Mouse (Mus musculus): ENCODE measurements around the gene Grm3. TPM values are rescaled to one million over a fixed set of nuclear protein-coding genes. Genes with fewer than 3 reads are reported as not detected.

Gene Grm3
- polyA plus RNA-seq, 1 experiment from 2014 or later, result not detected

DNA sequence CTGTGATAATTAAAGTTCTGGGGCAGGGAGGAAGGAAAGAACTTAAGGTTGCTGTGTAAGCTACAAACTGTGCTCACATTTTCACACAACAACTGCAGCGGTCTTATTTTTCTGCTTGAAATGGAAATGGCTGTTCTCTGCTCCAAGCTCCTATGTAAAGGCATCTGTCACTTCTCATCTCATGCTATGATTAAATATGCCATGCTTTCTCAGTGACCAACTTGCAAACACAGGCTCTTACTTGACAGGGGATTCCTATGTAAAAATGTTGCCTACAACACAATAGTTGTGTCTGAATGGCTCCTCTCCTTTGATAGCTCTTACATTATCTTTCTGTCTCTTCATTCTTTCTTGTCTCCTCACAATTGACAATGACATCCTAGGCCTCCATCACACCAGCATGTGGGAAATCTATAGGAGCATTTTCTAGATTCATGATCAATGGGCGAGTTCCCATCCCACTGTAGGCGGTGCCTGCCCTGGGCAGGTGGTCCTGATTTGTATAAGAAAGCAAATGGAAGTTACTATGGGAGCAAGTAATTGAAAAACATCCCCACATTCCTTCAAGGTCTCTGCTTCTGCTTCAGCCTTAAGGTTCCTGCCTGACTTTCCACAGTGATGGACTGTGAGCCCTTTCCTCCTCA lies 34.2 kb downstream of the Grm3 start:
- no peak for TF ChIP-seq CTCF (IDR thresholded peaks at IDR 0.05; ENCODE audit: low read depth)

DNA sequence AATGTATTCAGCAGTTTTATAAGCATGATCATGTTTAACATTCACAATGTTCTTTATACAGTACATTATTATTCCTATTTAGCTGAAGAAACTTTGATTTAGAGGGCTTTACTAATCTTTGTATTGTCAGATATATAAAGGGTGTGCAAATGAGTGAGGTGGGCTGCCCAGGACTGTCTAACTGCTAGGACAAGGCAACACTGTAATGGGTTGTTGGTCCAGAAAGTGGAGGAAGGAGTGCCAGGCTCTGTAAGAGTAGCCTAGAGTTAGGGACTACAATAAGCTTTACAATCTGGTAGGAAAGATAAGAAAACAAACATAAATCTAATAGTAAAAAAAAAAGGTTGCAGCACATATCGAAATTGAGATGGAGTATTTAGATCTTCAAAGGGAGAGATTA lies 34.8 kb downstream of the Grm3 start:
- Histone ChIP-seq H3K27ac (ENCODE audit: low read depth, low read length) (no peak overlapping the region), H3K4me2 (replicated peaks; ENCODE audit: low read depth) (no peak overlapping the region), H3K36me3 (ENCODE audit: control insufficient read depth, insufficient read depth) (no peaks in the 10 kb centered on the region), H3K27me3 (replicated peaks; ENCODE audit: control insufficient read depth, insufficient read depth, low read length) (no peaks in the 10 kb centered on the region), H3K4me1 (replicated peaks; ENCODE audit: control insufficient read depth, insufficient read depth, low read length) (no peaks in the 10 kb centered on the region), H3K4me3 (ENCODE audit: low read depth, low read length) (no peak overlapping the region), H3K9me3 (ENCODE audit: control insufficient read depth) (no peaks in the 10 kb centered on the region), H3K9ac (ENCODE audit: low read depth, low read length) (no peak overlapping the region)
- ATAC-seq, result no peak
- no peak for TF ChIP-seq CTCF (IDR thresholded peaks at IDR 0.05; ENCODE audit: low read depth)
- WGBS, result 29% methylated on average over 1 of the region's 1 CpGs

More for the DNA sequence above, 34.2 kb downstream of the Grm3 start:
- no peak overlapping the region for H3K9ac ChIP-seq (ENCODE audit: low read depth, low read length)
- ATAC-seq, result no peak
- no peak overlapping the region for H3K4me3 ChIP-seq (ENCODE audit: low read depth, low read length)
- WGBS, result 53% methylated on average over 3 of the region's 3 CpGs
- H3K27me3 ChIP-seq (replicated peaks; ENCODE audit: control insufficient read depth, insufficient read depth, low read length), result no peaks in the 10 kb centered on the region
- no peaks in the 10 kb centered on the region for H3K9me3 ChIP-seq (ENCODE audit: control insufficient read depth)
- H3K27ac ChIP-seq (ENCODE audit: low read depth, low read length), result no peak overlapping the region
- H3K36me3 ChIP-seq (ENCODE audit: control insufficient read depth, insufficient read depth), result no peaks in the 10 kb centered on the region
- H3K4me2 ChIP-seq (replicated peaks; ENCODE audit: low read depth), result no peak overlapping the region
- H3K4me1 ChIP-seq (replicated peaks; ENCODE audit: control insufficient read depth, insufficient read depth, low read length), result no peaks in the 10 kb centered on the region

DNA sequence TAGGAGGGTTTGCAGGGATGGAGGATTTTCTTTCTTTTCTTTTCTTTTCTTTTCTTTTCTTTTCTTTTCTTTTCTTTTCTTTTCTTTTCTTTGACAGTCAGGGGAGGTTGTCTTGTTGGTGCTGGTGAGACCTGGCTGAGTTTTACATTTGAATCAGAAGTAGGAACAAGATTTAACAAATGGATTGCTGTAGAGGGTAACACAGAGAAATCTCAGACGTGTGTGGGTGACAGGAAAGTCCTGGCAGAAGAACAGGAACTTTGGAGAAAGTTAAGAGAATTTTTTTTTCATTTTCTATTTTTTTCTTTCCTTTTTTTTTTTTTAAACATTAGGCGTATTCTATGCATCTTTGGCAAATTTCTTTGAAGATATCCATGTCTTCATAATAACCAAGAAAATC lies 41.8 kb downstream of the Grm3 start:
- ATAC-seq, result no peak
- Histone ChIP-seq H3K36me3 (ENCODE audit: control insufficient read depth, insufficient read depth) (no peaks in the 10 kb centered on the region), H3K4me2 (replicated peaks; ENCODE audit: low read depth) (no peak overlapping the region), H3K4me1 (replicated peaks; ENCODE audit: control insufficient read depth, insufficient read depth, low read length) (no peaks in the 10 kb centered on the region), H3K4me3 (ENCODE audit: low read depth, low read length) (no peak overlapping the region), H3K27ac (ENCODE audit: low read depth, low read length) (no peak overlapping the region), H3K9ac (ENCODE audit: low read depth, low read length) (no peak overlapping the region), H3K9me3 (ENCODE audit: control insufficient read depth) (no peaks in the 10 kb centered on the region), H3K27me3 (replicated peaks; ENCODE audit: control insufficient read depth, insufficient read depth, low read length) (no peaks in the 10 kb centered on the region)
- TF ChIP-seq CTCF (IDR thresholded peaks at IDR 0.05; ENCODE audit: low read depth), result no peak
- 55% methylated on average over 2 of the region's 2 CpGs for WGBS

DNA sequence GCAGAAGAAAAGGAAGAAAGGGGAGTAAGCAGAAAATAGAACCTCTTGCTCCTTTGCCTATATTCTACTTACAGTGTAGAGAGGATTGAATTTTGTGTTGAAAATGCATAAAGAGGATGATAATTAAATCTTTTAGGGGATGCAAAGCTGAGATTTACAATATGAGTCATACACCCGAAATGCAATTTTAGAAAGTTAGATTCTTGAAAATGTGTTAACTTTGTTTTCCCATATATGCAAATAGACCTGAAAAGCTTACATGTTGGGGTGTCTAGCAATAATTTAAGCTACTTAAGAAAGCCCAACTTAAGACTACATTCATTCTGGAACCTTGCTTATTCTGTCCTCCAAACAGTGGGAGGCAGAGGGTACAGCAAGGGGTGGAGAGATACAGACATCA lies 56.0 kb downstream of the Grm3 start:
- ATAC-seq, result no peak
- no peak overlapping the region for H3K4me2 ChIP-seq (replicated peaks; ENCODE audit: low read depth)
- H3K9ac ChIP-seq (ENCODE audit: low read depth, low read length), result no peak overlapping the region
- no peaks in the 10 kb centered on the region for H3K36me3 ChIP-seq (ENCODE audit: control insufficient read depth, insufficient read depth)
- WGBS, result 79% methylated on average over 1 of the region's 1 CpGs
- no peaks in the 10 kb centered on the region for H3K9me3 ChIP-seq (ENCODE audit: control insufficient read depth)
- no peak overlapping the region for H3K4me3 ChIP-seq (ENCODE audit: low read depth, low read length)
- TF ChIP-seq CTCF (IDR thresholded peaks at IDR 0.05; ENCODE audit: low read depth), result no peak
- H3K4me1 ChIP-seq (replicated peaks; ENCODE audit: control insufficient read depth, insufficient read depth, low read length), result no peaks in the 10 kb centered on the region
- H3K27ac ChIP-seq (ENCODE audit: low read depth, low read length), result no peak overlapping the region
- no peaks in the 10 kb centered on the region for H3K27me3 ChIP-seq (replicated peaks; ENCODE audit: control insufficient read depth, insufficient read depth, low read length)

DNA sequence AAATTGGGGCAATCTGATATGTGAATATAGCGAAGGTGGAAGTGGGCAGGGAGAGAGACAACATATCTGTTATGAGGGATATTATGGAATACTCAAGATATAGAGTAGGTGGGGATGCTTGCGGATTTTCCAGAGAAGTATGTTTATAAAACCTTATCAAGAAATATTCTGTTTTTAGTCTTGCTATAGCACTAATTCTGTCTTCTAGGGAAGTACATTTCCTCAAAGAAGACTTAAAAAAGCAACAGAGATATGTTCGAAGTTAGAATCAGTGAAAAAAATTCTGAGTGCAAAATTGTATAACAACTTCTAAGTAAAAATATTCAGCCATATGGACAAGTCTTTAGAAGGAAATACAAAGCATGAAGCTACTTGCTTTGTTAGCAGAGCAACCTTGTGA lies 61.6 kb downstream of the Grm3 start:
- Histone ChIP-seq H3K27ac (ENCODE audit: low read depth, low read length) (no peak overlapping the region), H3K4me2 (replicated peaks; ENCODE audit: low read depth) (no peak overlapping the region), H3K4me3 (ENCODE audit: low read depth, low read length) (no peak overlapping the region), H3K36me3 (ENCODE audit: control insufficient read depth, insufficient read depth) (no peaks in the 10 kb centered on the region), H3K4me1 (replicated peaks; ENCODE audit: control insufficient read depth, insufficient read depth, low read length) (no peaks in the 10 kb centered on the region), H3K9ac (ENCODE audit: low read depth, low read length) (no peak overlapping the region), H3K27me3 (replicated peaks; ENCODE audit: control insufficient read depth, insufficient read depth, low read length) (no peaks in the 10 kb centered on the region), H3K9me3 (ENCODE audit: control insufficient read depth) (no peaks in the 10 kb centered on the region)
- TF ChIP-seq CTCF (IDR thresholded peaks at IDR 0.05; ENCODE audit: low read depth), result no peak
- 82% methylated on average over 3 of the region's 3 CpGs for WGBS
- ATAC-seq, result no peak

DNA sequence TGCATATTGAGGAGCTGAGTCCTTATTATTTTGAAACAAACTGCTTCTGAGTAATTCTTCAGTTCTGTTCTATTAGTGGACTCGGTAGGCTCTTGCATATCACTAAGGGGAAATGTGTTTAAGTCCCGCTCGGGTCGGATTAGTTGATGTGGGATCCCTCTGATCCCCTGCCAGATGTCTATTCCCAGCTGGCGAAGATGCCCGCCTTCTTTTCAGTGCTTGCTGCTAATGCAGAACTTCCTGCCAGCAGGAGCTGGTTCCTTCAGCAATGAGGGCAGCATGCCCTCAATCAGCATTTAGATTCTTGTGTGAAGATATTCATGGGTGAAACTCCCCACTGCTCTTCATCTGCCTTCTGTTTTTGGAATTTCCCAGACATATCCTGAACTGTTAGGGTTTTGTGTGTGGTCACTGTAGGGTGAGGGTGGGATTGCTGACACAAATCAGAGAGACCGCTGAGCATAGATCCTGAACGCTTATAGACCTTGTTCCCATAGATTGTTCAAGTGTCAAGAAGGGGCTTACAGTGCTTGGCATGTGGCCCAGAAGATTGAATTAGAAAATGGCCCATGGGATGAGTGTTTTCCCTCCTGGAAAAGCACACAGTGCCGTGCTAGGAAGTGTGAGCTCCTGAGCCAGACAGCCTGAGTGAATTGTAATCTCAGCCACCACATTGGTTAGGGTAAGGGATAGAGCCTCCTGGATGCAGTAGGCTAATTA lies 62.9 kb downstream of the Grm3 start:
- no peak for TF ChIP-seq CTCF (IDR thresholded peaks at IDR 0.05; ENCODE audit: low read depth)
- Histone ChIP-seq H3K9me3 (ENCODE audit: control insufficient read depth) (no peaks in the 10 kb centered on the region), H3K4me3 (ENCODE audit: low read depth, low read length) (no peak overlapping the region), H3K4me1 (replicated peaks; ENCODE audit: control insufficient read depth, insufficient read depth, low read length) (no peaks in the 10 kb centered on the region), H3K27ac (ENCODE audit: low read depth, low read length) (no peak overlapping the region), H3K4me2 (replicated peaks; ENCODE audit: low read depth) (no peak overlapping the region), H3K9ac (ENCODE audit: low read depth, low read length) (no peak overlapping the region), H3K27me3 (replicated peaks; ENCODE audit: control insufficient read depth, insufficient read depth, low read length) (no peaks in the 10 kb centered on the region), H3K36me3 (ENCODE audit: control insufficient read depth, insufficient read depth) (no peaks in the 10 kb centered on the region)
- ATAC-seq, result no peak
- WGBS, result 71% methylated on average over 9 of the region's 9 CpGs
